Mouse (Mus musculus) ES-E14 (cell line): ENCODE results near the gene Rag2. TPM values are rescaled to one million over a fixed set of nuclear protein-coding genes. Genes with fewer than 3 reads are reported as not detected.

Experiments
- DNase-seq: peaks from one replicate; pipeline ENCODE4 v3.0.0-alpha.2; 2013; ENCODE audit warnings: low read depth, low spot score
- H3K27ac ChIP-seq: 2 replicates; pipeline ENCODE4 v1.5.1; 2012; ENCODE audit warnings: low read depth, mild to moderate bottlenecking, low read length, moderate library complexity, mixed read lengths; ENCODE audit not compliant: poor library complexity, insufficient read depth, severe bottlenecking
- H3K36me3 ChIP-seq: 2 replicates; pipeline ENCODE4 v1.6.1; 2012; ENCODE audit warnings: mild to moderate bottlenecking, low read length, moderate library complexity, mixed read lengths; ENCODE audit not compliant: control insufficient read depth, poor library complexity, insufficient read depth, severe bottlenecking
- H3K4me1 ChIP-seq, 2 experiments: fragments of 150-350 bp in 1 of 2; sonication (generic) in 1 of 2; 2 replicates each; pipeline ENCODE4 v1.6.1; 2012; ENCODE audit warnings: low read length in 2 of 2, mild to moderate bottlenecking in 1 of 2, mixed read lengths in 1 of 2; ENCODE audit not compliant: control insufficient read depth in 2 of 2, insufficient read depth in 2 of 2, poor library complexity in 1 of 2
- H3K4me3 ChIP-seq, 2 experiments: fragments of 150-350 bp in 1 of 2; sonication (generic) in 1 of 2; 2 replicates each; pipeline ENCODE4 v1.5.1; 2012; ENCODE audit warnings: low read length in 2 of 2, low read depth in 1 of 2, mild to moderate bottlenecking in 1 of 2, mixed read lengths in 1 of 2; ENCODE audit not compliant: insufficient read depth in 1 of 2, poor library complexity in 1 of 2, severe bottlenecking in 1 of 2
- H3K9ac ChIP-seq: 2 replicates; pipeline ENCODE4 v1.6.1; 2012; ENCODE audit warnings: low read depth, mild to moderate bottlenecking, low read length, mixed read lengths; ENCODE audit not compliant: poor library complexity, insufficient read depth, severe bottlenecking
- H3K9me3 ChIP-seq: fragments of 150-350 bp; sonication (generic); 2 replicates; pipeline ENCODE4 v1.6.1; 2012; ENCODE audit warnings: low read depth, mild to moderate bottlenecking, low read length; ENCODE audit not compliant: control insufficient read depth, insufficient read depth
- CHD2 ChIP-seq: IDR thresholded peaks from 2 replicates; pipeline ENCODE4 v1.6.1; 2014; ENCODE audit warnings: mild to moderate bottlenecking, low read depth, low read length, inconsistent platforms
- HCFC1 ChIP-seq: IDR thresholded peaks from 2 replicates; pipeline ENCODE4 v1.6.1; 2012; ENCODE audit warnings: low read length, inconsistent platforms, borderline replicate concordance; ENCODE audit not compliant: insufficient read depth
- MAFK ChIP-seq: IDR thresholded peaks from 2 replicates; pipeline ENCODE4 v1.6.1; 2014; ENCODE audit warnings: mild to moderate bottlenecking, low read depth, low read length, inconsistent platforms; ENCODE audit not compliant: insufficient read depth
- ZC3H11A ChIP-seq: IDR thresholded peaks from 2 replicates; pipeline ENCODE4 v1.6.1; 2012; ENCODE audit warnings: low read depth, mild to moderate bottlenecking, inconsistent platforms, low read length, borderline replicate concordance
- ZNF384 ChIP-seq: IDR thresholded peaks from 2 replicates; pipeline ENCODE4 v1.6.1; 2012; ENCODE audit warnings: low read depth, low read length, inconsistent platforms
- in situ Hi-C, 2 experiments: fragments of 600-800 bp; cut with MboI; formaldehyde crosslinking; loops; one replicate each; pipeline ENCODE4 v1.15.1; 2025; ENCODE audit warnings: low sequenced_read_pairs in 2 of 2, inconsistent platforms in 1 of 2; ENCODE audit not compliant: unreplicated experiment in 2 of 2
- total RNA-seq: library from RNA; depleted of rRNA; stranded (reverse); fragments of 300-350 nt; gene quantifications from 2 replicates; pipeline ENCODE4 v1.2.3, GENCODE M21; 2012

Rag2 gene
- total RNA-seq, 1 experiment: not detected

DNA sequence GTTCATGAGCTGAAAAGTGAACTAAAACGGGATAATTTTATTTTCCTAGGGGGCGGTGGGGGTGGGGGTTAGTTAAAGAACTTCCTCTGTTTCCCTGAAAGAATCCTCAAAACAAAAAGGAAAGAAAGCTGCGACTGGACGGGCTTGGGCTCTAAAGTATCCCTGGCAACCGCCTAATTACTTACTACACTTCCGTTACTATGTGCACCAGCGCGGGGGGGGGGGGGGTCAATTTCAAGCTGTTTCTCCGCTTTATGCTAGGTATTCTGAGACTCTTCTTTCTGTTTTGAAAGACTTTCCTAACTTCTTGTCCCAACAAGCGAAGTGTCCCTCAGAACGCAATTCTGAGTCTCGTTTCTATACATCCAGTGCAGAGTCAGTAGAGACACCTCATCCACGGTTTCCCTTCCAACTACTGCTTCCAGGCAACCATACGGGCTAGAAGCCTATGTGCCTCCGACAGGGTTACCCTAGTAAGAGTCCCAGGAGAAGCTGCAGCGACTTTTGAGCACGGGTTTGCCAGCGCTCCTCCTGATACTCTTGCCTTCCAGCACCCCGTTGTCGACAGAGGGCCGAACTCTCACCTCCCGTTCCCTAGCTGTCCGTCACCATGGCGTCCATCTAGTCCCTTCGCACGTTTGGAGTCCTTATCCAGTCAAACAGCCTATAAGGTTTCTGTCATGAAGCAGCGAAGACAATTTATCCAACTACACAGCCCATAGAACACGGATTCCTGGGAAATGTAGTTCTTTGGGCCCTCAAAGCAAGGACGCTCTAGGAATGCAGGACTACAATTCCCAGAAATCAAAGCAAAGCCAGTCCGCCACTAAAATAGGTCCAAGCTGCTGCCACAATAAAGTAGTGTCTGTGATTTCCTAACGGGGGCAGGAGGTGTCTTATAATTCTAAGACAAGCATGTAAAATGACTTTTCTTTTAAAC, 4.0 kb downstream of the Rag2 start:
- DNase-seq: peak; percentile 84
- peak overlapping the region; percentile 72 to 76 for H3K4me3 ChIP-seq
- H3K36me3 ChIP-seq: no peaks in the 10 kb centered on the region
- H3K9me3 ChIP-seq: no peaks in the 10 kb centered on the region
- H3K4me1 ChIP-seq: no peaks in the 10 kb centered on the region; a peak in 1 of 4 replicates
- peak overlapping the region; percentile 64 for H3K9ac ChIP-seq
- TF ChIP-seq ZC3H11A (no peak), CHD2 (peak; percentile 57; the same call in 1 of the 2 replicates), HCFC1 (peak; percentile 99), ZNF384 (no peak)
- in situ Hi-C loops: no loop called here
- no peak overlapping the region for H3K27ac ChIP-seq

- no peak for DNase-seq
- H3K36me3 ChIP-seq: no peaks in the 10 kb centered on the region
- H3K9ac ChIP-seq: no peak overlapping the region
- in situ Hi-C loops: no loop called here
- TF ChIP-seq ZC3H11A (no peak), ZNF384 (no peak), CHD2 (no peak), HCFC1 (no peak), MAFK (no peak)
- no peaks in the 10 kb centered on the region for H3K4me1 ChIP-seq
- no peaks in the 10 kb centered on the region for H3K9me3 ChIP-seq
- no peak overlapping the region for H3K27ac ChIP-seq
- H3K4me3 ChIP-seq: no peak overlapping the region
Measured at GRCm38 (mm10) chr2:101638979-101639839, 14.7 kb downstream of the Rag2 start.

DNA sequence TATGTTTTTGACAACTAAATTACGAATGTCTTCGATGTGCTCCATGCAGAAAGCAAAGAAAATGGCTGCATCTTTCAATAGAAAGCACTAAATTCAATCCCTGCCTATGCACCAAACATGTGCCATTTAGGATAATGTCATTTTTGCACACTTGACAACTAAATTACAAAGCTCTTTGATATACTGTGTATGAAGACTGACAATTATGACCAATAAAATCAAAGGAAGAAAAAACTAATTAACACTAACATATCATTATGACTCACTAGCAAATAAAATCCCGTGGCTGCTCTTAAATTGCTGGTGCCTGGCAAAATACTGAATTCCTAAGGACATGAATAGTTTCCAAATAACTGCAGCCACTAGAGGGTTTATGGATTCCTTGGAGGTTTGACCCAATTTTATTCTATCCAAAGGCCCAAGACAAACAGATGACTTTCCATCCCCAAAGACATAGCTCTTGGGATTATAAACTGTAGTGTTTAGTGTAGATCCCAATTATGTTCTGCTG, 15.4 kb downstream of the Rag2 start:
- H3K36me3 ChIP-seq: no peaks in the 10 kb centered on the region
- no peak for DNase-seq
- H3K4me1 ChIP-seq: no peaks in the 10 kb centered on the region
- H3K9me3 ChIP-seq: no peaks in the 10 kb centered on the region
- no peak overlapping the region for H3K4me3 ChIP-seq
- no peak overlapping the region for H3K27ac ChIP-seq
- TF ChIP-seq HCFC1 (no peak), ZNF384 (no peak), MAFK (no peak), CHD2 (no peak), ZC3H11A (no peak)
- no peak overlapping the region for H3K9ac ChIP-seq
- in situ Hi-C loops: no loop called here

- TF ChIP-seq MAFK (no peak), CHD2 (no peak), HCFC1 (no peak), ZC3H11A (no peak), ZNF384 (no peak)
- DNase-seq: no peak
- Histone ChIP-seq H3K4me1 (no peaks in the 10 kb centered on the region), H3K36me3 (no peaks in the 10 kb centered on the region), H3K9ac (no peak overlapping the region), H3K4me3 (no peak overlapping the region), H3K9me3 (no peaks in the 10 kb centered on the region), H3K27ac (no peak overlapping the region)
- in situ Hi-C loops: no loop called here
Measured at GRCm38 (mm10) chr2:101645841-101646240, 21.3 kb downstream of the Rag2 start.
